Mouse (Mus musculus): ENCODE measurements at regions not wholly inside any gene's neighbourhood (a gene's known extent, or its start where the extent isn't known, plus 50 kb on each side); places are given as distances from the start of the nearest gene placed in this dataset.

DNA sequence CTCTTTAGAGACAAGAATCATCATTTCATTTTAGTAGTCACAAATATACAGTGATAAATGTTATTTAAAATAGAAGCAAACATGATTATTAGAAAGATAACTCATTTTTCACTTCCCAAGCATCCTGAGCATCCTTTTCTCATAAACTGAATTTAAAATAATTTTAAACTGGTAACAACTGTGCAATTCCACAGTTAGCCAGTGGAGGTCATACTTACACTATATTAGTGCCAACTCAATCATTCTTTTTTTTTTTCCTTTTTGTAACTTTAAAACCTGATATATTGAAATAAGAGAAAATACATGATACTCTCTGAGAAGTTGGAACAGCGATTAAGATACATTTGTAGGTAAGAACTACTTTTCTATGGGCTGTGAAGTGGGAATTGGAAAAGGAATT, 113.2 kb upstream of the Gm17509 start:
- no peak for DNase-seq (ENCODE audit: low spot score in 2 of 2)

DNA sequence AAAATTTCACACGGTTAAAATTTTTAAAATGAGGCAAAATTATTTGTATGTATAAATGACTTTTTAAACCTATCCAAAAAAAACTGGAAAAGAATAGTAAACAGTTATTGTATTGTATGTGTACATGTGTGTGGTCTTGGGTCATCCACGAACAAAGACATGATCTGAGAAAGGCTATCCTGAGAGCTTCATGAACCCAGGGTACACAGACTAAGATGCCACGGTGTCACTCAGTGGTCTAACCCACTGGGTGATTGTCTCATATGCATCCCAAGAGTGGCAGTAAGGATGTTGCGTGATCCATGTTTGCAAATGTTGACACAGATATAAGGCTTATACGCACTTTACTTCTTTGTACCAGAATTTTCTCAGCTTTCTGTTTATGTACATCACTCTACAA, 113.7 kb upstream of the Gm17509 start:
- no peak for DNase-seq (ENCODE audit: low spot score in 2 of 2)

DNA sequence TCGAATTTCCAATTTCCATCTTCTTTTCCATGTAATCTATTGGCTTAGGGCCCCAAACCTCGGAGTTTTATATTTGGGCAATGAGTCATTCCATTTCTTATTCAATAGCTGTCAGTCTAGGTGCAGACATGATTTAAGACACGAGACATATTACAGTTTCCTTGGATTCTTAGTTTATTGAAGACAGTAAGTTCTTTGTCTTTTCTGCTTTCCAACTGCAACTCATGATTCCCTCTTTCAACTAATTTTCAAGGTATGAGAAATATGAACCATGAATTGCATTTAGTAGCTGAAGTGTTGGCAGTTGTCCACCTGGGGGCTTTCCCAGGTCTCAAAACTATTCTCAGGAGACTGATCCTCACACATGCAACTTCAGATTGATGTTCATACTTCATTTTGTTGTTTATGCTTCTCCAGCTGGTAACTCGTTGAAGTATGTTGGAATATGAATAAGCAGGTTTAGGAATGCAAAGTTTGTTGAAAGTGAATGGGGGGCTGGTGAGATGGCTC, 160.3 kb upstream of the Gm17509 start:
- DNase-seq (ENCODE audit: low spot score in 2 of 2): no peak

DNA sequence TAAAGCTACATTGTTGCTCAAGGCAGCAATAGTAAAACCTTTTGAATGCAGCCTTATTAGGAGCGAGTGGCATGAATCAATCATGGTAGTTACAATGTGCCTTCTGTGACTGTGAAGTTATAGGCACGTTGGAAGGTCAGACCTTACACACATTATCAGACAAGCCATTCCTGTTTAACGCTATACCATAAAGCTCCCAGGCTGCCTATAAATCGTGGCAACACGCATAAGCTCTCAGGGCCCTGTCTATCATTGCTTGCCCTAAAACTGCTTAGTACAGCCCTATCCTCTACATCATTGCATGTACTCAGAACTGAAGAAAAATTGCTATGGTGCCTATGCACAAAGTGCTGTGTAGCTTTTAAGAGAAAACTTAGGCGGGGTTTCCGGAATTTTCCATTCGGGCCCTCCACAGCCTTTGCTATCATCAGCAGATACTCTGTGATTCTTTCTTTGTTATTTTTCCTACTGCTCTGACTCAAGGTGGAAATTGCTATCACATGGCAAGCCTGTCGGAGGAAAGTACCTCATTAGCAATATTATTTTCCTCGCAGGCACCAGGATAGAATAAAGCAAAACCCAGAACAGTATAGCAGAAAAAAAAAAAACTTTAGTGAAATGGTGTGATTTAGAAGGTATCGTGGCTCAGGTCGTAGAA, 162.7 kb upstream of the Gm17509 start:
- no peak for DNase-seq (ENCODE audit: low spot score in 2 of 2)

- peak; percentile 24 to 26 for DNase-seq (ENCODE audit: low spot score in 2 of 2)
These were observed 169.4 kb upstream of the Gm17509 start for GRCm38 (mm10) chr13:117390287-117390686.

DNA sequence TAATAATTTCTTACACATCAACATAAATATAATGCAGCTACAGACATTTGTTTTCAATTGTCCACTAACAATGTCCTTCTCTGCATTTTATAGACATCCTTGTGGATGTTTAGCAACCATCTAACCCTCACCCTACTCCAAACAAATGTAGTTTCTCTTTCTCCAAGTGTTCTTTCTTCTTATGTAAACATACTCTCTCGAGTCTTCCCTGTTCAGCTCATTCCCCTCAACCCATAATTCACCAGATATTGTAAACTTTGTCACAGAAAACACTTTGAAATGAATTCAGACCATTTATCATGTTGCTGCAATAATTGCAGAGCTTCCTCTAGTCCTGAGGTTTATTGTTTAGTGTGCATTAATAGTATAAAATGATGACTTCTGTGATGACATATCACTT, 172.6 kb upstream of the Gm17509 start:
- DNase-seq (ENCODE audit: low spot score in 2 of 2): no peak

DNA sequence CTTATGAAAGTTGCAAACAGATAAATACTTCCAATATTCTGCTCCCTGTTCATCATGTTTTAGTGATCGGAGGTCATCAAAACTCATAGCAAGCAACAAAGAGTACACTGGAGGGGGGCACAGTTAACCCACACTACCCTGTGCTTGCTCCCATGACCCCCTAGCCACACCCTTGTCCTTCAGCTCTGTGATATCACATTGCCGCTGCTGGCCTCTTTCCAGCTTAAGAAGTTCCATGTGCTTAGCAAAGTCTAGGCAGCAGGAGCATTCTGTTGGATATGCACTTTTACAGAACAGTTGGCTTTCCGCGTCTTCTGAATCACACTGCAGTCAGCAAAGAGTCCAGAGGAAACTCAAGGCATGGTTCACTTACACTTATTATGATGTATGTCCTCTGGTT, 180.4 kb upstream of the Gm17509 start:
- peak; percentile 28 to 36 for DNase-seq (ENCODE audit: low spot score in 2 of 2)

GRCm38 (mm10) chr13:117409940-117410339, 189.1 kb upstream of the Gm17509 start:
- no peak for DNase-seq (ENCODE audit: low spot score in 2 of 2)

DNA sequence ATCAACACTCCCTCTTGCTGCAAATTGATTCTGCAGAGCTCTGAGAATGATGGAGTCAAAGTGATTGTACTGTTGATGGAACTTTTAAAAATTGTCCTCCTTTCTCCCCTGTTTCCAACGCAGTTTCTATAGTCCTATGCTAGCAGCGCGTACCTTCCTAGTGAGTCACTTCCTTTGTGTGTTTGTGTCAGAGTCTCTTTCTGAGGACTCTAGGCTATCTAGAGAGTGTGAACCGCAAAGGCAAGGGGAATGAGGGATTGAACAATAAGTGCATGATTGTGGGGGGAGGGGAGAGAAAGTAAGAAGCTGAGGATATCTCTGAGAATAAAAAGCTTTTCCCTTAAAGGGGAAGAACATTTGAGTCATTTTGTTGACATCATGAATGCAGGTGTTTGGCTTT, 188.5 kb upstream of the Hcn1 start:
- DNase-seq (ENCODE audit: low spot score in 2 of 2): no peak

DNA sequence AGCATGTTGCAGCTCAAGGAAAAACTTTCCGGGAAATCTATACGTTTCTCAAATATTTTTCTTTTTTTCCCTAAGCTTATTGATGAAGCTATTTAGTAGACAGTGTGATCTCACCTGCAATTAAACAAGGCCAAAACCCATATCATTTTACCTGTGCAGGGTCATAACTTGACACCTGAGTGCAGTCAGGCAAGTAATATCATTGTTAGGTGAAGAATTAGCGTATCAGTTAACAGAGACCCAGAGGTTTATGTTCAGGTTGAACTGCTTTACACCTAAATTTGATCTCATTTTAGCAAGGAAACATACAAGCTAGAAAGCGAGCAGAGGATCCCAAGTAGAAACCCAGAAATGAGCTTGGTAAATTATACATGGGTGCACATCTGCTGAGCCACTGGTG, 178.6 kb upstream of the Hcn1 start:
- no peak for DNase-seq (ENCODE audit: low spot score in 2 of 2)

GRCm38 (mm10) chr13:117425015-117425414, 177.1 kb upstream of the Hcn1 start:
- DNase-seq (ENCODE audit: low spot score in 2 of 2): no peak

DNA sequence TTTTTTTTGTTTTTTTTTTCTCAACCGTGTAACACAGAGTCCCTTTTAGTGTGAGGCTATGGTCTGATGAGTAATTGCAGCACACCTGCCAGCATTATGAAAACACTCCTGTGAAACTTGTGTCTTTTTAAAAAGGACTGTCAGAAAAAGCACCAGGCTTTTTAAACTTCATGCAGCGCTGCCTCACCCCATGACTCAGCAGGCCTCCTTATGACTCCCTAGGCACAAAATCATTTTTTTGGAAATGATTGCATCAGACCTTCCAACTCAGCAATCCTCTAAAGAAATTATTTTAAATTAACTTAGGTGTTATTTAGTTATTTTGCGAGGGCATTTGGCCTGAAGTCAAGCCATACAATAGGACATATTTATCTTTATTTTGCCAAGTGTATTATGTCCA, 134.7 kb upstream of the Hcn1 start:
- DNase-seq (ENCODE audit: low spot score in 2 of 2): no peak

DNA sequence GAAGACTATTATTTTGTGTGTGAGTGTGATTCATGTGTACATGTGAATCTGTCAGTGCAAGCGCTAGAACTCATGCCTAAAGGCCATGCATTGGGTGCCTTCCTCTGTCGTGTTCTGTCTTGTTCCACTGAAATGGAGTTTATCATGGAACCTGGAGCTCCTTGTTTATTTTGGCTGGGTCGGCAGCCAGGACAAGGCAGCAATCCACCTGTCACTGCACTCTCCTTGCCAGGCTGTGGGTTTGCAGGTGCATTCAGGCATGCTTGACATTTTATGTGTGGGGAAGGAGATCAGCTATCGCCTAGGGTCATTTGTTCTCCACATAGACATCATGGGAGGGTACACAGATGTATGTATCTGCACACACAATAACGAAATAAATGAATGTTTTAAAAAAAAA, 129.4 kb upstream of the Hcn1 start:
- DNase-seq (ENCODE audit: low spot score in 2 of 2): no peak

DNA sequence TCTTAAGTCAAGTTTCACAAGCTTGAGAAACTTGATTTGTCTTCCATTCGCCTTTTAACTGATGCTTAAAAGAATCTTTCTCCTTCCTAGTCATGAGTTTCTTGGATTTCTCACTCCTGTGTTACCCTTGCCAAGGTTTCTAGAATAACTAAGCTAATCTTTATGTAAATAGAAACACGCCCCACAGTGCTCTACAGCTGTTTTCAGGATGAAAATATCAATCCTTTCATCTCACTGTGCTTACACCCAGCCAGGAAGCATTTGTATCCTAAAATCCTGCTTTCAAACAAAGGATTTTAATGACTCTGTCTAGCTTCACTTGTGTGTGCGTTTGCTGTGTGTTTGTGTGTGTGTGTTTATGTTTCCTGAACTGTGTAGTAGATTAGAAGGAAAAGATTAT, 119.5 kb upstream of the Hcn1 start:
- DNase-seq (ENCODE audit: low spot score in 2 of 2): no peak

GRCm38 (mm10) chr13:117508746-117509145, 93.4 kb upstream of the Hcn1 start:
- DNase-seq (ENCODE audit: low spot score in 2 of 2): no peak

DNA sequence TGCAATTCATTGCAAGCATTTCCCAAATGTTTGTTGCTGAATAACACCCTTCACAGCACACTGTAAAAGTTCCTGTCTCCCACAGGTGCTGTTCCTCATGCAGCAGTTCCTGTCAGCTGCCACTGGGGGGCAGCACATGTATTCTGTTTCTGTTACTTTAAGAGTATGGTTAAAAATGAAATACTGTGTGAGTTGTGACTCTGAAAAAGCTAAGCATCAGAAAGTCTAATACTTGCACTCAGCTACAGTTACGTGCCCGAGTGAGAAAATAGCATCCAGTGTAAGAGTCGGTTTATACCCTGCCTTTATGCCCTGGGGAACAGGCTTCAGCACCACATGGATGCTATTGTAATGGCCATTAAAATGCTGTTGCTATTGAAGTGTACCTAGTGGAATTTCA, 52.0 kb upstream of the Hcn1 start:
- peak; percentile 66 to 80 for DNase-seq (ENCODE audit: low spot score in 2 of 2)

All from right cerebral cortex, postnatal 10 days (tissue).